Mouse (Mus musculus) cerebellum, adult 18-20 months (tissue): ENCODE results near the gene Nrn1l.

Experiments
- DNase-seq, 2 experiments: peaks; one replicate each; pipeline ENCODE4 v3.0.0; 2021

The Nrn1l gene

DNA sequence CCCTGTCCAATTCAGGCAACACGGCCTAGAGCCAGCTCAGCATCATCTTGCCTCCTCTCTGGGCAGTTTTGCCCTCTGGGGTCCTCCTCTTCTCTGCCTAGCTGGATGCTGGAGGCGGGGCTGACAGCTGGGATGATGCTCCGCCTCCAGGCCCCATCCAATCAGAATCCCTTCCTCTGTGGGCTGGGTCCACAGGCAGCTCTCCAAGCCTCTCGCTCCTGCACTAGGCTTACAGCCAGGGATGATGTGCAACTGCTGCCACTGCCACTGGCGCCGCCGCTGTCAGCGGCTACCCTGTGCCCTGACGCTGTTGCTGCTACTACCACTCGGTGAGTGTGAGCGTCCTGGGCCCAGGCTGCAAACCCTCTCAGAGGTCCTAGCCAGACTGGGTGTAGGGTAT, at the start of gene Nrn1l:
TSS of gene Nrn1l (plus strand) at position 229 of the 400 bp plus-strand sequence.
- DNase-seq, result peak; percentile 36 to 55

DNA sequence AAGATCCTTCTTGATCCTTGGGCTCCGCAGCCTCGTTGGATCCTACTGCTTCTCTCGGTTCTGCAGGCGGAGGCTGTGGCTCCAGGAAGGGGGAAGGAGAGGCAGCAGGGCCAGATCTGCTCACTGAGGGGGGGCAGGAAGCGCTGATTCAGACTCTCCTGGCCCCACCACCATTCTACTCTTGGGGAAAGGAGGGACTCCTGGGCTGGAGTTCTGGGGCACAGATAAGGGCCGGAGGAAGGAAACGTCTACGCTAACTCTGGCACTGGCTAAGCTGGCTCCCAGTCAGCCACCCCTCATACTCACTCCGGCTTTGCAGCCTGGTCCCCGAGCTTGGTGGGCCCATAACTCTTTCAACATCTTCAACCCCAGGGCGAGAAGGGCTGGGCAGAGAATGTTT, 46.7 kb upstream of the Nrn1l start:
- DNase-seq, result no peak

- DNase-seq, result no peak
Measured at GRCm38 (mm10) chr8:105850014-105850413, 43.4 kb upstream of the Nrn1l start.

DNA sequence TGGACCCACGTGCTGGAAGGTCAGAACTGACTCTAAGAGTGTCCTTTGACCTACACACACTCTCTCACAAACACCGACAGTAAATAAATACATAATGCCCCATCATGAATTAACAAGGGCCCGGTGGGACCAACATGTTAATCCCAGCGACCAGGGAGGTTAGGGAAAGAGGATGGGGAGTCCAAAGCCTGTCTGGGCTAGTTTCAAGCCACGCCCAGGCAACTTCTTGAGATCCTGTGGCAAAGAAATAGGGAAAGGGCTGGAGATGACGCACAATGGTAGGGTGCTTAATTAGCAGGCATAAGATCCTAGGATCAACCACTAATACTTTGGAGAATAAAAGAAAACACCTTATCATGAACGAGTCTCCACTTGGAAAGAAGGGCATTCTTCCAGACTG, 42.8 kb upstream of the Nrn1l start:
- DNase-seq, result no peak

- DNase-seq, result peak; percentile 83 to 87
Measured at GRCm38 (mm10) chr8:105851651-105852143, 41.7 kb upstream of the Nrn1l start.

GRCm38 (mm10) chr8:105852146-105852729, 41.1 kb upstream of the Nrn1l start:
- DNase-seq, result no peak

DNA sequence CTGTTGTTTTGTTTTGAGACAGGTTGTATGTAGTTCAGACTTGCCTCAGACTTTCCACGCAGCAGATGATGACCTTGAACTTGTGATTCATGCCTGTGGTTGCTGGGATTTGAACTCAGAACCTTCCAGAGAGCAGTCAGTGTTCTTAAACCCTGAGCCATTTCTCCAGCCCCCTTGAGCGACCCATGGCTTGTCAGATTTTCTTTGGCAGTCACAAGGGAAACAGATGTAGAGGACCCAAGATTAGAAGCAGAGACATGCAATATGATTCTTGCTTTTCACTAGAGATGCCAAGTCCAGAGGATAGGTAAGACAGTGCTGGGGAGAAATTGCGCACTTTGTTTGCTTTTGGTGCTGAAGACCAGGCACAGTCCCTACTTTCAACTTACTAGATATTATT, 40.2 kb upstream of the Nrn1l start, which contains the start of gene Cenpt:
TSS of gene Cenpt (minus strand) at position 101 of the 400 bp plus-strand sequence.
- no peak for DNase-seq

- DNase-seq, result no peak
Measured at GRCm38 (mm10) chr8:105854303-105854702, 39.1 kb upstream of the Nrn1l start.

DNA sequence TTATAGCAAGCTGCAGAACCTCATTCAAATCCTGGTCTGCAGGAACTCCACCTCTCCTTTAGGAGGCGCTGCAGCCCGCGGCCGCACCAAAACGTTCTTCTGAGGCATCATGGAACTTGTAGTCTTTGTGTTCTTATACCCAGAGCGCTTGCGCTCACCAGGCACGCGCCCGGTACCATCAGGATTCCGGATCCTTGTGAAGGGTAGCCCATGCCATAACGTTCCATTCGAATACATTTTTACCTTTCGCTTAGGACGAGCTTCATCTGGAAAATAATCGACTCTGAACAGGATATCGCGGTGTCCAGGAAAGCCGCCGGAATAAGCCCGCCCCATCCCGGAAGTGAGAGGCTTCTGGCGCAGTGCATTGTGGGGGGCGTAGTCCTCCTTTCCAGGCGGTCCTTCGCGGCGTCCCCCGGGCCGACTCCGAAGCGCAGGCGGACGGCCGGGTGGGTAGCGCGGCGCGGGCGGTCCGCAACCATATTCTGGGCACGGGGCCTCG, 38.6 kb upstream of the Nrn1l start, which contains the start of gene Thap11:
TSS of gene Thap11 (plus strand) at position 418 of the 502 bp plus-strand sequence.
- DNase-seq, result peak; percentile 92 to 93

DNA sequence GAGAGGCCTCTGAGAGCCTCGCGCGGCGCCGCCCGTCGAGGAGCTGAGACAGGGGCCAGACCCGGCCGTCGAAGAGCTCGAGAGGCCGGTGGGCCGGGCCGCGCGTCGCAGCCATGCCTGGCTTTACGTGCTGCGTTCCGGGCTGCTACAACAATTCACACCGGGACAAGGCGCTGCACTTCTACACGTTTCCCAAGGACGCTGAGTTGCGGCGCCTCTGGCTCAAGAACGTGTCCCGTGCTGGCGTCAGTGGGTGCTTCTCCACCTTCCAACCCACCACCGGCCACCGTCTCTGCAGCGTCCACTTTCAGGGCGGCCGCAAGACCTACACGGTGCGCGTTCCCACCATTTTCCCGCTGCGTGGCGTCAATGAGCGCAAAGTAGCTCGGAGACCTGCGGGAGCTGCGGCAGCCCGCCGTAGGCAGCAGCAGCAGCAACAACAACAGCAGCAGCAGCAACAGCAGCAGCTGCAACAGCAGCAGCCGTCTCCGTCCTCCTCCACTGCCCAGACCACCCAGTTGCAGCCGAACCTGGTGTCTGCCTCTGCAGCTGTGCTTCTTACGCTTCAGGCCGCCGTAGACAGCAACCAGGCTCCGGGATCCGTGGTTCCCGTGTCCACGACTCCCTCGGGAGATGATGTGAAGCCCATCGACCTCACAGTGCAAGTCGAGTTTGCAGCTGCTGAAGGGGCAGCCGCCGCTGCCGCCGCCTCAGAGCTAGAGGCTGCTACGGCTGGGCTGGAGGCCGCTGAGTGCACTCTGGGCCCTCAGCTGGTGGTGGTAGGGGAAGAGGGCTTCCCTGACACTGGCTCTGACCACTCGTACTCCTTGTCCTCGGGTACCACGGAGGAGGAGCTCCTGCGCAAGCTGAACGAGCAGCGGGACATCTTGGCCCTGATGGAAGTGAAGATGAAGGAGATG, 37.9 kb upstream of the Nrn1l start:
- peak; percentile 42 to 46 for DNase-seq

DNA sequence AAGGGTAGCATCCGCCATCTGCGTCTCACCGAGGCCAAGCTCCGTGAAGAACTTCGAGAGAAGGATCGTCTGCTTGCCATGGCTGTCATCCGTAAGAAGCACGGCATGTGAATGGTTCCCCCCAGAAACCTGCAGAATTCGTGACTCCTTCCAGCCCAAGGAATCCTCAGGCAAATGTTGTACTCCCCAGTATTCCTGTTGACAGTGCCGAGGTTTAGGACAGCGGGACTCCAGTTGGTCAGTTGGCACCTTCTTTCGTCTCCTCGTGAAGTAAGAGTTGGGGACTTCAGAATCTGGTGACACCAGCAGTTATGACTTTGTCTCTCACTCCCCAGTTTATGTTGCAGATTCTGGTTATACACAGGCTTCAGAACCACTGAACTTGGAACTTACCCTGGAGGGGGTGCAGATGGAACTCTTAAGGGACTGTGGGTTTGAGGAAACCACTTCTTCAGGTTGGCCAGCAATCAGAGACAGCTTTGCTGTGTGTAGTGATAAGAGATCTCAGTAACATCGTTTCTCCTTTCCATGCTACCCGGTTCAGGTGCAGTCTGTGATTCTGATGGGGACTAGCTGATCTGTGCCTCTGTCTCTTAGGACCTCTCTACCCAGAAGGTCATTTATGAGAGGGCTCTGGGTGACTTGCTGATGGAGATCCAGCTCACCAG, 37.1 kb upstream of the Nrn1l start:
- no peak for DNase-seq

GRCm38 (mm10) chr8:105858495-105858894, 34.9 kb upstream of the Nrn1l start:
- no peak for DNase-seq

GRCm38 (mm10) chr8:105859314-105859713, 34.1 kb upstream of the Nrn1l start:
- DNase-seq, result no peak

GRCm38 (mm10) chr8:105860143-105860981, 33.0 kb upstream of the Nrn1l start, which contains the start of gene Nutf2:
Gene Nutf2 (plus strand): TSS chr8:105860580.
- DNase-seq, result peak; percentile 88 to 96

DNA sequence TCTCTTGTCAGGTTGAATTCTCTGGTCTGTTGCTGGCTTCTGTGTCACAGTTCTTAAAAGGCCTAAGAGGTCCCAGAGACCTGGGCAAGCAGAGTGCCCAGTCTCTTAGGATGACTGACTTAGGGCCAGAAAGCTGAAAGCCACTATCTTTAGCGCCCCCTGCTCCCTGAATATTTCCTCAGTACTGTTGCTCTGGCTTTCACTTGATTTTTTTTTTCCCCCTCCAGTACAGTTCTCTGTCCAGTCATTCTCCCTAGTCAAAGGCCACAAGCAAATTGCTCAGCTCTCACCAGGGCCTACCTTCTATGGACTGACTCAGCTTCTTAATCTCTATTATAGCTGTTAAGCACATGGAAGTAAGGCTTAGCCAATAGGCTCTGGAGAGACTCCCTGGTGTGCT, 31.4 kb upstream of the Nrn1l start:
- peak in 1 of 2 experiments; percentile 29 for DNase-seq

DNA sequence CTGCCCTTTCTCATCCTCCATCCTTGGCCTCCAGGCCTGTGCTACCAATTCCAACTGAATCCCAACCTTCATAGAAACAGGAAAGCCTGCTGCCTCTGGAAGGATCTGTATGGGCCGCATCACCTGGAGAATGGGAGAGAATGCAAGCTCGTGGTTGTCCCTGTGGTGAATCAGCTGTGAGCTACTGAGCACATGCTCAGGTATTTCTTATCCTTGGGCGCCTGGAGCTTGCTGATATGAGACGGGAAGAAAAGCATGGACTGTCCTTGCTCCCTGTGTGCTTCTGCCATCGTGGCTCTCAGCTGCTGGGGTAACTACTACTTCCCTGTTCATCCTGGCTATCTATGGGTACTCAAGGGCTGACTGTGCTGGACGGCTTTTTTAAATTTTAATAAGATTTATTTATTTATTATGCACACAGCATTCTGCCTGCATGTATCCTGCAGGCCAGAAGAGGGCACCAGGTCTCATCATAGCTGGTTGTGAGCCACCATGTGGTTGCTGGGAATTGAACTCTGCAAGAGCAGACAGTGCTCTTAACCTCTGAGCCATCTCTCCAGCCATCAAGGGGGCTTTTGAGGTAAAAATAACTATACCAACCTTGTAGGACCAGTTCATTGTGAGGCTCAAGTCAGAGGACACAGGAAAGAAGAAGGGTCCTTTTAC, 26.9 kb upstream of the Nrn1l start:
- no peak for DNase-seq

DNA sequence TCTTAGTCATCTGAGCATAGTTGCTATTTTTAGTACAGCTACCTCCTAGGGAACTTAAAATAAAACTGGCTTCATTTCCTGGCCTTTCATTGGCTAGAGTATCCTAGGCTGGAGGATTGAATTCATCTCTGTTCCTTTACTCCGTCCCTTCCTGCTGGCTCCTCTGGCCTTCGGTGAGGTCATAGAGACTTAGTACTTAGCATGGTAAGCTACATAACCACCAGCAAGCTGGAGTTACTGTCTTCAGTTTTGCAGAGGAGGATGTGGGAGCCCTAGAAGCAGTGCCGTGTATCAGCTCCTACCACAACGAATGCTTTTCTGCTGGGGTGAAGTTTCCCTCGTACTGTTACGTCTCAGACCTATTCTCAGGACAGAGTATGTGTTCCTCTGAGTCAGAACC, 19.1 kb upstream of the Nrn1l start:
- DNase-seq, result peak; percentile 47 to 59

GRCm38 (mm10) chr8:105880754-105881520, 12.4 kb upstream of the Nrn1l start, which contains the start of gene Edc4:
Gene Edc4 (plus strand): TSS chr8:105880881.
- DNase-seq, result peak; percentile 76 to 87

GRCm38 (mm10) chr8:105889756-105890465, 3.5 kb upstream of the Nrn1l start:
- DNase-seq, result no peak

GRCm38 (mm10) chr8:105890870-105891269, 2.5 kb upstream of the Nrn1l start:
- no peak for DNase-seq
